Mouse (Mus musculus) forebrain, postnatal 0 days (tissue): Measurements from ENCODE around the gene Fyb. TPM values are rescaled to one million over a fixed set of nuclear protein-coding genes. Genes with fewer than 3 reads are reported as not detected.

ENCODE experiments used
- ATAC-seq: fragments of 200-750 bp; cut with Nextera tagmentation; 2 replicates; pipeline ENCODE4 v1.8.0; 2017; ENCODE audit warnings: mild to moderate bottlenecking, moderate library complexity
- DNase-seq: peaks from one replicate; pipeline ENCODE4 v3.0.0-alpha.2; 2015
- H3K27ac ChIP-seq: fragments of 300-500 bp; sonication (generic); 2 replicates; pipeline ENCODE4 v1.5.1; 2014; ENCODE audit warnings: low read depth, mild to moderate bottlenecking, antibody characterized with exemption, low read length, moderate library complexity, mixed read lengths
- H3K27me3 ChIP-seq: fragments of 300-500 bp; sonication (generic); 2 replicates; pipeline ENCODE4 v1.6.1; 2014; ENCODE audit warnings: mild to moderate bottlenecking, low read length, mixed read lengths; ENCODE audit not compliant: insufficient read depth
- H3K36me3 ChIP-seq: fragments of 300-500 bp; sonication (generic); 2 replicates; pipeline ENCODE4 v1.6.1; 2014; ENCODE audit warnings: mild to moderate bottlenecking, moderate library complexity; ENCODE audit not compliant: insufficient read depth
- H3K4me1 ChIP-seq: fragments of 300-500 bp; sonication (generic); 2 replicates; pipeline ENCODE4 v1.6.1; 2014; ENCODE audit warnings: antibody characterized with exemption; ENCODE audit not compliant: insufficient read depth
- H3K4me2 ChIP-seq: fragments of 300-500 bp; sonication (generic); 2 replicates; pipeline ENCODE4 v1.6.1; 2014; ENCODE audit warnings: low read depth, mild to moderate bottlenecking, moderate library complexity
- H3K4me3 ChIP-seq: fragments of 300-500 bp; sonication (generic); 2 replicates; pipeline ENCODE4 v1.5.1; 2014; ENCODE audit warnings: low read depth, low read length, mixed read lengths
- H3K9ac ChIP-seq: fragments of 300-500 bp; sonication (generic); 2 replicates; pipeline ENCODE4 v1.6.1; 2014; ENCODE audit warnings: mild to moderate bottlenecking
- H3K9me3 ChIP-seq: fragments of 300-500 bp; sonication (generic); 2 replicates; pipeline ENCODE4 v1.6.1; 2016; ENCODE audit warnings: low read length
- CTCF ChIP-seq: sonication (generic); IDR thresholded peaks from 2 replicates; pipeline ENCODE4 v1.5.1; 2016; ENCODE audit warnings: antibody characterized with exemption, control low read depth, low read depth
- WGBS: fragments of 180-500 bp; shearing (Covaris S2); extraction: QIAGEN DNeasy Blood & Tissue Kit; methylation state at CpG from one replicate; pipeline ENCODE4 v1.1.7; 2014; 5-methylcytosine and 5-hydroxymethylcytosine counted together
- polyA plus RNA-seq: library from polyadenylated mRNA; unstranded; fragments of >200 nt; fragmentation: Nextera tagmentation; extraction: Ambion mirVana; gene quantifications from 2 replicates; pipeline ENCODE4 v1.2.1, GENCODE M21; 2015
- total RNA-seq: library from RNA; depleted of rRNA; stranded (reverse); fragments of >200 nt; gene quantifications from 2 replicates; pipeline ENCODE4 v1.2.3, GENCODE M21; 2014; rRNA removed

Gene Fyb
- 0.54 and 0.95 TPM in 2 replicates for total RNA-seq
- 1.9 and 2.2 TPM in 2 replicates for polyA plus RNA-seq

GRCm38 (mm10) chr15:6522653-6523167 lies at the start of gene Fyb:
Fyb (plus strand) TSS chr15:6522853.
- 87% methylated on average over 8 of the region's 8 CpGs for WGBS
- ATAC-seq (no peak), DNase-seq (no peak)
- Histone ChIP-seq H3K4me2 (no peak within 1 kb of the TSS), H3K36me3 (no peaks in the 10 kb centered on the region), H3K9ac (no peak within 1 kb of the TSS), H3K4me1 (no peaks in the 10 kb centered on the region), H3K27ac (no peak within 1 kb of the TSS), H3K9me3 (no peaks in the 10 kb centered on the region), H3K4me3 (no peak within 1 kb of the TSS), H3K27me3 (no peaks in the 10 kb centered on the region)
- TF ChIP-seq CTCF, result no peak

- WGBS, result 75% methylated on average over 3 of the region's 3 CpGs
- DNase-seq, result no peak
- no peak overlapping the region for H3K9ac ChIP-seq
Observed at GRCm38 (mm10) chr15:6483561-6483960, 39.1 kb upstream of the Fyb start.

DNA sequence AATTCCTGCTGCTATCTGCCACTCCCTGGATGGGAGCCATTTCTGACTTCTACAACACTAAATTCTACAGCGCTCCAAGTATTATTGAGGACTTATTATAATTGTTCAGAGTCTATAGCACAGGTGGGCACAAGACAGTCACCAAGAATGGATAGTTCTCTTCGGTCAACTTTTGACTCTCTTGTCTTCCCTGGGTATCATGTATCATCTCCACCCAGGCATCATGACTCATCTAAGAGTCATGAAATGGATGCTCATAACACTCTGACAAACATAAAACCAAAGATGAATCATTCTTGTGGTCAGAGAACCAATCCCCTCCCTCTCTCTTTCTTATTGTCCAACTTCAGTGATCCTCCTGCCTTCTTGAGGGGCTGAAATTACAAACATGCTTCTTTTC lies 30.3 kb upstream of the Fyb start:
- WGBS, result 93% methylated on average over 2 of the region's 2 CpGs
- DNase-seq, result no peak
- H3K27me3 ChIP-seq, result no peaks in the 10 kb centered on the region
- no peak overlapping the region for H3K4me3 ChIP-seq
- H3K4me1 ChIP-seq, result no peaks in the 10 kb centered on the region
- H3K4me2 ChIP-seq, result no peak overlapping the region
- H3K9me3 ChIP-seq, result no peaks in the 10 kb centered on the region
- H3K36me3 ChIP-seq, result no peaks in the 10 kb centered on the region
- H3K9ac ChIP-seq, result no peak overlapping the region
- H3K27ac ChIP-seq, result no peak overlapping the region
- ATAC-seq, result no peak
- no peak for TF ChIP-seq CTCF

More at GRCm38 (mm10) chr15:6483561-6483960, 39.1 kb upstream of the Fyb start:
- Histone ChIP-seq H3K4me1 (no peaks in the 10 kb centered on the region), H3K27ac (no peak overlapping the region), H3K4me3 (no peak overlapping the region), H3K36me3 (no peaks in the 10 kb centered on the region), H3K27me3 (no peaks in the 10 kb centered on the region), H3K4me2 (no peak overlapping the region), H3K9me3 (no peaks in the 10 kb centered on the region)
- ATAC-seq, result no peak
- no peak for TF ChIP-seq CTCF

DNA sequence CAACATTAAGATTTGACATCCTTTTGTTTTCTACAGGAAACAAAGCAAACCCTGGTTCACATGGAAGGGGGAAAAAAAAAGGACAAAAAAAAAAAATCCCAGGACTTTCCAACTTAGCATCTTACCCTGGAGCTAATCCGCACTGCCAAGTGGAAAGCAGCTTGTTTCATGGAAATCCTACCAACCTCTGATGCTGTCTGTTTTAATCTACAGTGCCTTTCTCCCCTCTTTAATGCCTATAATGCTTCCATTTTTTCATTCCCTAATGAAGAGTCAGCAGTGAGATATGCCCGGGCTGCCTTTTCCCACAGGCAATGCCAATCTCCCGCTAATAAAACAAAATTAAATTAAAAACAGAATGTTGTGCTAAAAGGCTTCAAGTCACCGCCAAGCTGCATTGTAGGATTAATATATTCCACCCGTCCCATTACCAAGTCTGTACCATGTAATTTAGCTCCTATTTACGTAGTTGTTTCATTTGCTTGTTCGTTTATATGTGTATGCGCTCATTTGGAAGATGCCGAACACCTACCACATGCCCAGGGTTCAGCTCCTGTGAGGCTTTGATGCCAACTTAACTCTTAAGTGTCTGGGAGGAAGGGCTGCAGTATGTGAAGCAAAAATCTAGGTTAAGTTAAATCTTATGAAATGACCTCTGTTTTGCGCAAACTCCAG lies 24.1 kb upstream of the Fyb start:
- DNase-seq, result peak; percentile 12
- Histone ChIP-seq H3K36me3 (no peaks in the 10 kb centered on the region), H3K27ac (no peak overlapping the region), H3K27me3 (no peaks in the 10 kb centered on the region), H3K9me3 (no peaks in the 10 kb centered on the region), H3K4me3 (no peak overlapping the region), H3K9ac (no peak overlapping the region), H3K4me1 (no peaks in the 10 kb centered on the region), H3K4me2 (peak overlapping the region; percentile 26)
- WGBS, result 26% methylated on average over 10 of the region's 10 CpGs
- no peak for TF ChIP-seq CTCF
- ATAC-seq, result peak; percentile 36

GRCm38 (mm10) chr15:6500787-6501186 lies 21.9 kb upstream of the Fyb start:
- no peak overlapping the region for H3K4me2 ChIP-seq
- ATAC-seq (no peak), DNase-seq (no peak)
- no peaks in the 10 kb centered on the region for H3K36me3 ChIP-seq
- no peak overlapping the region for H3K27ac ChIP-seq
- H3K9me3 ChIP-seq, result no peaks in the 10 kb centered on the region
- H3K27me3 ChIP-seq, result no peaks in the 10 kb centered on the region
- H3K4me3 ChIP-seq, result no peak overlapping the region
- H3K9ac ChIP-seq, result no peak overlapping the region
- no peaks in the 10 kb centered on the region for H3K4me1 ChIP-seq
- WGBS, result 83% methylated on average over 1 of the region's 1 CpGs
- no peak for TF ChIP-seq CTCF

DNA sequence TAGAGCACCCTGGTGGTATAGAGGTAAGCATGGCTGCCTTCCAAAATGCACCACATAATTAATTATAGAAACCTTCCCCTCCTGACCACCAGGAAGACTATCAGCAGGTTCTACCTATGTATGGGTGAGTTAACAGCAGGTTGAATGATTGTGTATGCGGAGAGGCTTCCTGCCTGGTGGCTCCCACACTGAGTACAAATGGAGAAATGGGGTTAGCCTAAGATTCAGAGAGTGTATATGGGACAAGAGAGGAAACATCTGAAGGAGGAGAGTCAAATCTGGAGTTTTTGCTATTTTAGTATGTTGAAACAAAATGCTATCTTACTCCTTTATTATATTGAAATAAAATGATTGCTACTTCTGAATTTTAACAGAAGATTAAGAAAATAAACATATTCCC lies 5.1 kb upstream of the Fyb start:
- 97% methylated on average over 1 of the region's 1 CpGs for WGBS
- H3K4me1 ChIP-seq, result no peaks in the 10 kb centered on the region
- ATAC-seq, result no peak

GRCm38 (mm10) chr15:6519417-6520255 lies 3.0 kb upstream of the Fyb start:
- Histone ChIP-seq H3K4me3 (no peak overlapping the region), H3K27me3 (no peaks in the 10 kb centered on the region), H3K36me3 (no peaks in the 10 kb centered on the region), H3K9ac (no peak overlapping the region), H3K9me3 (no peaks in the 10 kb centered on the region), H3K27ac (no peak overlapping the region), H3K4me2 (no peak overlapping the region), H3K4me1 (no peaks in the 10 kb centered on the region)
- no peak for TF ChIP-seq CTCF
- 85% methylated on average over 19 of the region's 19 CpGs for WGBS
- no peak for ATAC-seq
- DNase-seq, result no peak

More for the DNA sequence above, 5.1 kb upstream of the Fyb start:
- H3K27ac ChIP-seq, result no peak overlapping the region
- H3K27me3 ChIP-seq, result no peaks in the 10 kb centered on the region
- no peak overlapping the region for H3K4me2 ChIP-seq
- H3K9me3 ChIP-seq, result no peaks in the 10 kb centered on the region
- no peak overlapping the region for H3K4me3 ChIP-seq
- H3K36me3 ChIP-seq, result no peaks in the 10 kb centered on the region
- no peak for DNase-seq
- no peak overlapping the region for H3K9ac ChIP-seq
- TF ChIP-seq CTCF, result no peak
